Mouse (Mus musculus) liver, embryonic 15.5 days (tissue): ENCODE data around the gene Gpd1l. TPM values are rescaled to one million over a fixed set of nuclear protein-coding genes. Genes with fewer than 3 reads are reported as not detected.

ENCODE experiments used
- ATAC-seq: fragments of 200-750 bp; cut with Nextera tagmentation; 2 replicates; pipeline ENCODE4 v1.8.0; 2017; ENCODE audit warnings: moderate number of reproducible peaks, mild to moderate bottlenecking, moderate library complexity; ENCODE audit not compliant: insufficient read depth
- H3K27ac ChIP-seq: fragments of 300-500 bp; sonication (generic); replicated peaks from 2 replicates; pipeline ENCODE4 v1.5.1; 2015; ENCODE audit warnings: mild to moderate bottlenecking, inconsistent platforms
- H3K27me3 ChIP-seq: fragments of 300-500 bp; sonication (generic); 2 replicates; pipeline ENCODE4 v1.6.1; 2015; ENCODE audit warnings: mild to moderate bottlenecking, inconsistent platforms
- H3K36me3 ChIP-seq: fragments of 300-500 bp; sonication (generic); replicated peaks from 2 replicates; pipeline ENCODE4 v1.6.1; 2015; ENCODE audit warnings: moderate library complexity, mild to moderate bottlenecking, inconsistent platforms
- H3K4me1 ChIP-seq: fragments of 300-500 bp; sonication (generic); replicated peaks from 2 replicates; pipeline ENCODE4 v1.6.1; 2015; ENCODE audit warnings: inconsistent platforms
- H3K4me2 ChIP-seq: fragments of 300-500 bp; sonication (generic); 2 replicates; pipeline ENCODE4 v1.6.1; 2015; ENCODE audit warnings: moderate library complexity, mild to moderate bottlenecking, inconsistent platforms
- H3K4me3 ChIP-seq: fragments of 300-500 bp; sonication (generic); replicated peaks from 2 replicates; pipeline ENCODE4 v1.5.1; 2015; ENCODE audit warnings: mild to moderate bottlenecking, inconsistent platforms
- H3K9ac ChIP-seq: fragments of 300-500 bp; sonication (generic); 2 replicates; pipeline ENCODE4 v1.6.1; 2015; ENCODE audit warnings: moderate library complexity, mild to moderate bottlenecking, inconsistent platforms
- H3K9me3 ChIP-seq: fragments of 300-500 bp; sonication (generic); replicated peaks from 2 replicates; pipeline ENCODE4 v1.6.1; 2016; ENCODE audit warnings: inconsistent platforms
- WGBS: fragments of 180-500 bp; shearing (Covaris S2); methylation state at CpG from one replicate; pipeline ENCODE4 v1.1.7; 2015; ENCODE audit warnings: mixed read lengths; ENCODE audit not compliant: insufficient replicate concordance; 5-methylcytosine and 5-hydroxymethylcytosine counted together
- polyA plus RNA-seq: library from polyadenylated mRNA; unstranded; fragments of >200 nt; fragmentation: Nextera tagmentation; extraction: Ambion mirVana; gene quantifications from 2 replicates; pipeline ENCODE4 v1.2.1, GENCODE M21; 2015

Gene Gpd1l
- polyA plus RNA-seq, 1 experiment from 2014 or later, result 6.6 TPM

GRCm38 (mm10) chr9:114888856-114889407 is 44.9 kb downstream of the Gpd1l start:
- Histone ChIP-seq H3K36me3 (no peaks in the 10 kb centered on the region), H3K27me3 (no peaks in the 10 kb centered on the region), H3K4me2 (no peak overlapping the region), H3K9ac (no peak overlapping the region), H3K4me3 (no peak overlapping the region), H3K9me3 (no peaks in the 10 kb centered on the region), H3K4me1 (no peaks in the 10 kb centered on the region), H3K27ac (no peak overlapping the region)
- WGBS, result 74% methylated on average over 5 of the region's 5 CpGs
- ATAC-seq, result no peak

DNA sequence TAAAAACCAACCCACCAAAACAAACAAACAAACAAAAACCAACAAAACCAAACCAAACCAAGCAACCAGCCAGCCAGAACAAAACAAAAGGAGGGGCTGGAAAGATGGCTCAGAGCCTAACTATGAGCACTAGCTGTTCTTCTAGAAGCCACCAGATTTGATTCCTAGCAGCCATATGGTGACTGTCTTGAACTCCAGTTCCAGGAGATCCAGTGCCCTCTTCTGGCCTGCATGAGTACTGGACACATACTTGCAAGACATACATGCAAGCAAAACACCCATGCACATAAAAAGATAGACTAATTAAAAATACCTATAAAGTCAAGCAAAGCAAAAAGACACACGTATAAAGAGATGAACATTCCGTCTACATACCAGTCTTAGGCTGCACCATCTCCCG is 46.1 kb downstream of the Gpd1l start:
- H3K4me2 ChIP-seq, result no peak overlapping the region
- no peak overlapping the region for H3K4me3 ChIP-seq
- no peaks in the 10 kb centered on the region for H3K9me3 ChIP-seq
- ATAC-seq, result no peak
- H3K4me1 ChIP-seq, result no peaks in the 10 kb centered on the region
- no peak overlapping the region for H3K27ac ChIP-seq
- no peaks in the 10 kb centered on the region for H3K27me3 ChIP-seq
- WGBS, result 73% methylated on average over 3 of the region's 3 CpGs
- H3K9ac ChIP-seq, result no peak overlapping the region
- no peaks in the 10 kb centered on the region for H3K36me3 ChIP-seq

- no peaks in the 10 kb centered on the region for H3K9me3 ChIP-seq
- H3K4me2 ChIP-seq, result no peak overlapping the region
- ATAC-seq, result no peak
- H3K4me3 ChIP-seq, result no peak overlapping the region
- H3K36me3 ChIP-seq, result no peaks in the 10 kb centered on the region
- no peak overlapping the region for H3K9ac ChIP-seq
- no peaks in the 10 kb centered on the region for H3K4me1 ChIP-seq
- H3K27ac ChIP-seq, result no peak overlapping the region
- H3K27me3 ChIP-seq, result no peaks in the 10 kb centered on the region
- WGBS, result 47% methylated on average over 8 of the region's 8 CpGs
Measured at GRCm38 (mm10) chr9:114885991-114886662, 47.7 kb downstream of the Gpd1l start.

DNA sequence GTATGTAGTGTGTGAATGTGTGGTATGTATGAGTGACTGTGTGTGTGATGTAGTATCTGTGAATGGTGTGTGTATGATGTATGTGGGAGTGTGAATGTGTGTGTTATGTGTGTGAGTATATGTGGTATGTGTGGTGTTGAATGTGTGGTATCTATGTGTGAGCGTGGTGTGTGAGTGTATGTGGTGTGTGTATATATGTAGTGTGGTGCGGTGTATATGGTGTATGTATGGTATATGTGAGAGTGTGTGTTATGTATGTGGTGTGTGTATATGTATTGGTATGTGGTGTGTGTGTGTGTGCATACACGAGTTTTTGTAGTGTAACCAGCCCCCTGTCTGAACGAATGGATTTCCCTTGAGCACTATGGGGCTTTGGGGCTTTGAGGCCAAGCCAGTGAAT is 48.2 kb downstream of the Gpd1l start:
- WGBS, result 59% methylated on average over 4 of the region's 4 CpGs
- ATAC-seq, result no peak

GRCm38 (mm10) chr9:114881977-114882376 is 51.8 kb downstream of the Gpd1l start:
- WGBS, result 49% methylated on average over 2 of the region's 2 CpGs
- no peak overlapping the region for H3K4me2 ChIP-seq
- no peak for ATAC-seq
- H3K9ac ChIP-seq, result no peak overlapping the region
- no peaks in the 10 kb centered on the region for H3K9me3 ChIP-seq
- H3K27me3 ChIP-seq, result no peaks in the 10 kb centered on the region
- no peaks in the 10 kb centered on the region for H3K36me3 ChIP-seq
- no peak overlapping the region for H3K27ac ChIP-seq
- H3K4me1 ChIP-seq, result no peaks in the 10 kb centered on the region
- H3K4me3 ChIP-seq, result no peak overlapping the region

More for the DNA sequence above, 48.2 kb downstream of the Gpd1l start:
- Histone ChIP-seq H3K36me3 (no peaks in the 10 kb centered on the region), H3K27me3 (no peaks in the 10 kb centered on the region), H3K4me1 (no peaks in the 10 kb centered on the region), H3K27ac (no peak overlapping the region), H3K9ac (no peak overlapping the region), H3K4me3 (no peak overlapping the region), H3K4me2 (no peak overlapping the region), H3K9me3 (no peaks in the 10 kb centered on the region)

- ATAC-seq, result no peak
- WGBS, result 40% methylated on average over 11 of the region's 11 CpGs
- H3K4me2 ChIP-seq, result no peak overlapping the region
- H3K27me3 ChIP-seq, result no peaks in the 10 kb centered on the region
- H3K4me3 ChIP-seq, result no peak overlapping the region
- no peak overlapping the region for H3K27ac ChIP-seq
- H3K9me3 ChIP-seq, result no peaks in the 10 kb centered on the region
- no peaks in the 10 kb centered on the region for H3K36me3 ChIP-seq
- no peak overlapping the region for H3K9ac ChIP-seq
- no peaks in the 10 kb centered on the region; the same call in 1 of the 2 replicates for H3K4me1 ChIP-seq
Measured at GRCm38 (mm10) chr9:114855327-114855726, 78.5 kb downstream of the Gpd1l start.

DNA sequence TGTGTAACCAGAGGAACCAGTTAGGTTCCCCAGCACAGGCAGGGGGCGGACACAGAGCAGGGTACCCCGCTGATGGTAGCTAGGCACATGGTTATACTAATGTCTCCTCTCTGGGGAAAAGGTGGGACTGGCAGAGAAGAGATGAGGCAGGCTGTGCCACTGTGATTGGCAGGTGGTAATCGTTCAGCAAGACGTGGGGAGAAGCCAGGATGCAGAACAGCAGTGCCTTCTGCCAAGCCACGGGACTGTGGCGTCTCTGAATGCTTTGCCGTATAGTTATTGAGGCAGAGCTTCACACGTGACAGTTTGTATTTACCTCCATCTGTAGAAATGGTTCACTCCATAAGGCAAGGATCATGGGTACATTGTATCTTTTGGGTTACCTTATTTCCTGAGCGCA is 79.1 kb downstream of the Gpd1l start:
- no peak overlapping the region for H3K4me2 ChIP-seq
- no peaks in the 10 kb centered on the region for H3K27me3 ChIP-seq
- no peak overlapping the region for H3K27ac ChIP-seq
- H3K4me3 ChIP-seq, result no peak overlapping the region
- WGBS, result 50% methylated on average over 9 of the region's 9 CpGs
- ATAC-seq, result no peak
- no peaks in the 10 kb centered on the region for H3K36me3 ChIP-seq
- no peaks in the 10 kb centered on the region for H3K9me3 ChIP-seq
- H3K4me1 ChIP-seq, result no peaks in the 10 kb centered on the region; the same call in 1 of the 2 replicates
- H3K9ac ChIP-seq, result no peak overlapping the region

DNA sequence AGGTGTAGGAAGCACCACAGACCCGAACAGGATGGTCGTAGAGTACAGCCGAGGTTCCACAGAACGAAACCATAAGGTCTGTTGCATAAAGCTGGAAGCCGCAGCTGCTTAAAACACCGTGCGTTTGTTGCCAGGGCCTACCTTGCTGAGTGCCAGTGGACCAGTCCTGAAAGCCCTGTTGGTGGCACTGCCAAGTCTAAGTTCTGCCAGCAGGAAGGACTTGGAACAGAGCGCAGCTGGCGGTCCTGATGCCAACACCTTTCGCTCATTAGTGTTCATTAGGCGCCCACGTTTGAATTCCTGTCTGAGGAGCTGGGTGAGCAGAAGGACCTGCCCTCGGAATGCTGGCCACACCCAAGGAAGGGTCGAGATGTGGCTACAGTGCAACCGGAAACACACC is 80.5 kb downstream of the Gpd1l start:
- no peak for ATAC-seq
- no peaks in the 10 kb centered on the region for H3K9me3 ChIP-seq
- no peak overlapping the region for H3K9ac ChIP-seq
- no peaks in the 10 kb centered on the region; the same call in 1 of the 2 replicates for H3K4me1 ChIP-seq
- H3K4me2 ChIP-seq, result no peak overlapping the region
- no peak overlapping the region for H3K4me3 ChIP-seq
- H3K36me3 ChIP-seq, result no peaks in the 10 kb centered on the region
- no peak overlapping the region for H3K27ac ChIP-seq
- no peaks in the 10 kb centered on the region for H3K27me3 ChIP-seq
- 73% methylated on average over 15 of the region's 15 CpGs for WGBS

- Histone ChIP-seq H3K4me3 (no peak overlapping the region), H3K4me1 (no peaks in the 10 kb centered on the region; the same call in 1 of the 2 replicates), H3K4me2 (no peak overlapping the region), H3K27ac (no peak overlapping the region), H3K9me3 (no peaks in the 10 kb centered on the region), H3K27me3 (no peaks in the 10 kb centered on the region), H3K36me3 (no peaks in the 10 kb centered on the region), H3K9ac (no peak overlapping the region)
- ATAC-seq, result no peak
- 19% methylated on average over 8 of the region's 8 CpGs for WGBS
Measured at GRCm38 (mm10) chr9:114851419-114852190, 82.2 kb downstream of the Gpd1l start.
